ENCODE assay signal across 34 mouse cellular contexts in the genomic region with DNA sequence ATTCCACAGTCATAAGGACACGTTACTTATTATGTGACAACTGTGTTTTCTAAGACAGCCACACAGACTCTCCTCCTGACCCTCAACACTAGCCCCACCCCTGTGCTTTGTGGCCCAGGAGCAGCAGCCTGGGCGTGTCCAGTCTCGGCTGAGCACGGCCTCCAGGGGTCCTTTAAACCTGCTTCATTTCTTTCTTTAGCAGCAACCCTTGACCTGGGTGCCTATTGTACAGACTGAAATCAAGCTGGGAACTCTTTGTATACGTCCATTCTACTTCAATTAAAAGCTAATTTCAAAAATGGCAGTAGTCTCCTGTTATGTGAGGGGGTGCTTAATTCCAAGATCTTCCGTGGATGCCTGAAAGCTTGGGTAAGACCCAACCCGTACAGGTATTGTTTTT. TPM values are rescaled to one million over a fixed set of nuclear protein-coding genes. Genes with fewer than 3 reads are reported as not detected.
DNase-seq lines count a peak whose midpoint lies in the region; ATAC-seq and TF ChIP-seq lines count a peak whose summit lies in the region.
"Had no signal": no experiment of that assay in that cellular context is flagged by ENCODE, and none has a peak within 500 bp of the region (broad histone marks: within the 10 kb centered on the region; RNA-seq: fewer than 3 reads in every experiment).

No protein-coding gene starts in this region.

- no peaks in the 10 kb centered on the region for H3K27me3 ChIP-seq in hindbrain, embryonic 11.5 days (ENCODE audit: control insufficient read depth, insufficient read depth, low read length)
- no peaks in the 10 kb centered on the region for H3K27me3 ChIP-seq in hindbrain, embryonic 14.5 days (ENCODE audit: control insufficient read depth, insufficient read depth, low read length)
- H3K27me3 ChIP-seq in neural tube, embryonic 13.5 days, result no peaks in the 10 kb centered on the region
- H3K27me3 ChIP-seq in neural tube, embryonic 15.5 days (replicated peaks), result no peaks in the 10 kb centered on the region
- H3K27me3 ChIP-seq: lung, embryonic 15.5 days; stomach, embryonic 15.5 days had no signal

- no peaks in the 10 kb centered on the region for H3K36me3 ChIP-seq in hindbrain, embryonic 11.5 days (ENCODE audit: control insufficient read depth, insufficient read depth, low read length)
- no peaks in the 10 kb centered on the region for H3K36me3 ChIP-seq in hindbrain, embryonic 14.5 days (replicated peaks; ENCODE audit: control insufficient read depth, insufficient read depth)
- H3K36me3 ChIP-seq in neural tube, embryonic 13.5 days, result no peaks in the 10 kb centered on the region
- H3K36me3 ChIP-seq in neural tube, embryonic 15.5 days, result no peaks in the 10 kb centered on the region
- H3K36me3 ChIP-seq in ES-E14 (ENCODE audit: control insufficient read depth, insufficient read depth, low read length, poor library complexity, severe bottlenecking), result peaks cover 3% of the 10 kb centered on the region; the same call in 1 of the 2 replicates
- H3K36me3 ChIP-seq: embryonic facial prominence, embryonic 13.5 days; forebrain, embryonic 10.5 days; heart, embryonic 10.5 days; heart, embryonic 15.5 days; hindbrain, embryonic 12.5 days; limb, embryonic 13.5 days; lung, embryonic 15.5 days; midbrain, embryonic 10.5 days; stomach, embryonic 15.5 days had no signal

- peak; percentile 56 for ATAC-seq in hindbrain, embryonic 11.5 days (ENCODE audit: low FRiP score)
- no peak for ATAC-seq in hindbrain, embryonic 14.5 days (ENCODE audit: low FRiP score)
- no peak for ATAC-seq in neural tube, embryonic 13.5 days (ENCODE audit: low read depth)
- no peak for ATAC-seq in neural tube, embryonic 15.5 days (ENCODE audit: low FRiP score)
- ATAC-seq: activated CD4-positive, CD25-positive, alpha-beta regulatory T cell, adult 4 months had no signal

- in situ Hi-C loops in ES-E14 (cut with MboI; ENCODE audit: low sequenced_read_pairs in 2 of 2, unreplicated experiment in 2 of 2), result no loop called here

- no peak overlapping the region for H3K4me2 ChIP-seq in hindbrain, embryonic 11.5 days (replicated peaks; ENCODE audit: low read depth, low read length)
- no peak overlapping the region for H3K4me2 ChIP-seq in hindbrain, embryonic 14.5 days (replicated peaks)
- H3K4me2 ChIP-seq in neural tube, embryonic 13.5 days, result no peak overlapping the region
- no peak overlapping the region for H3K4me2 ChIP-seq in neural tube, embryonic 15.5 days
- H3K4me2 ChIP-seq: embryonic facial prominence, embryonic 13.5 days; heart, embryonic 15.5 days; liver, embryonic 11.5 days; lung, embryonic 15.5 days; stomach, embryonic 15.5 days had no signal

- no peak overlapping the region for H3K27ac ChIP-seq in hindbrain, embryonic 11.5 days (ENCODE audit: low read depth, low read length)
- H3K27ac ChIP-seq in hindbrain, embryonic 14.5 days, result no peak overlapping the region
- H3K27ac ChIP-seq in neural tube, embryonic 13.5 days (replicated peaks), result peak overlapping the region; percentile 73; the same call in 1 of the 2 replicates
- H3K27ac ChIP-seq in neural tube, embryonic 15.5 days (replicated peaks), result no peak overlapping the region
- peak overlapping the region; percentile 90; the same call in 1 of the 2 replicates for H3K27ac ChIP-seq in ES-E14 (ENCODE audit: insufficient read depth, low read depth, low read length, poor library complexity, severe bottlenecking)
- H3K27ac ChIP-seq: embryonic facial prominence, embryonic 13.5 days; forebrain, embryonic 10.5 days; heart, embryonic 10.5 days; heart, embryonic 15.5 days; hindbrain, embryonic 12.5 days; left cerebral cortex, adult 2 months; limb, embryonic 13.5 days; lung, embryonic 15.5 days; midbrain, embryonic 10.5 days; stomach, embryonic 15.5 days had no signal

- no peak overlapping the region for H3K9ac ChIP-seq in hindbrain, embryonic 11.5 days (ENCODE audit: low read depth, low read length)
- no peak overlapping the region for H3K9ac ChIP-seq in hindbrain, embryonic 14.5 days
- H3K9ac ChIP-seq in neural tube, embryonic 13.5 days, result no peak overlapping the region
- no peak overlapping the region for H3K9ac ChIP-seq in neural tube, embryonic 15.5 days (replicated peaks)
- H3K9ac ChIP-seq in ES-E14 (ENCODE audit: insufficient read depth, low read depth, low read length, poor library complexity, severe bottlenecking), result peak overlapping the region; percentile 10; the same call in 1 of the 2 replicates
- H3K9ac ChIP-seq: embryonic facial prominence, embryonic 13.5 days; heart, embryonic 15.5 days; hindbrain, embryonic 12.5 days; limb, embryonic 13.5 days; lung, embryonic 15.5 days; stomach, embryonic 15.5 days had no signal

- no peak for DNase-seq in hindbrain, embryonic 11.5 days (ENCODE audit: low spot score)
- DNase-seq in hindbrain, embryonic 14.5 days (ENCODE audit: low spot score), result no peak
- peak; percentile 76 for DNase-seq in ES-E14 (ENCODE audit: low read depth, low spot score)
- no peak for DNase-seq in kidney, postnatal 4 days
- DNase-seq: B cell, adult 2 months; cerebellum, adult 18-20 months; cerebellum, postnatal 10 days; gastrocnemius, postnatal 14 days; right cerebral cortex, postnatal 25 days had no signal

- H3K9me3 ChIP-seq in hindbrain, embryonic 11.5 days (ENCODE audit: control insufficient read depth, low read length), result no peaks in the 10 kb centered on the region
- H3K9me3 ChIP-seq in hindbrain, embryonic 14.5 days (ENCODE audit: control insufficient read depth, low read length), result no peaks in the 10 kb centered on the region
- no peaks in the 10 kb centered on the region for H3K9me3 ChIP-seq in neural tube, embryonic 13.5 days
- H3K9me3 ChIP-seq in neural tube, embryonic 15.5 days (replicated peaks), result no peaks in the 10 kb centered on the region
- no peaks in the 10 kb centered on the region for H3K9me3 ChIP-seq in ES-E14 (ENCODE audit: control insufficient read depth, insufficient read depth, low read depth, low read length)
- H3K9me3 ChIP-seq: embryonic facial prominence, embryonic 13.5 days; heart, embryonic 10.5 days; heart, embryonic 15.5 days; hindbrain, embryonic 12.5 days; lung, embryonic 15.5 days; midbrain, embryonic 10.5 days; stomach, embryonic 15.5 days had no signal

- H3K4me1 ChIP-seq in hindbrain, embryonic 11.5 days (replicated peaks; ENCODE audit: control insufficient read depth, insufficient read depth, low read length), result no peaks in the 10 kb centered on the region
- H3K4me1 ChIP-seq in hindbrain, embryonic 14.5 days (replicated peaks; ENCODE audit: control insufficient read depth, insufficient read depth, low read length), result no peaks in the 10 kb centered on the region
- peaks cover 14% of the 10 kb centered on the region; the same call in 1 of the 2 replicates for H3K4me1 ChIP-seq in neural tube, embryonic 13.5 days (replicated peaks)
- H3K4me1 ChIP-seq in neural tube, embryonic 15.5 days, result 0 out of 2 replicates have a peak, but pooled peaks cover 7% of the 10 kb centered on the region
- H3K4me1 ChIP-seq in ES-E14 (ENCODE audit: control insufficient read depth in 2 of 2, insufficient read depth in 2 of 2, low read length in 2 of 2, poor library complexity in 1 of 2), result peaks cover 0 to 5% of the 10 kb centered on the region in 2 experiments; a peak in 1 of 4 replicates
- H3K4me1 ChIP-seq: embryonic facial prominence, embryonic 13.5 days; heart, embryonic 10.5 days; heart, embryonic 15.5 days; limb, embryonic 13.5 days; lung, embryonic 15.5 days; stomach, embryonic 15.5 days had no signal

- no peak overlapping the region for H3K4me3 ChIP-seq in hindbrain, embryonic 11.5 days (ENCODE audit: low read depth, low read length)
- no peak overlapping the region for H3K4me3 ChIP-seq in hindbrain, embryonic 14.5 days (replicated peaks; ENCODE audit: low read length)
- no peak overlapping the region for H3K4me3 ChIP-seq in neural tube, embryonic 13.5 days
- H3K4me3 ChIP-seq in neural tube, embryonic 15.5 days (replicated peaks), result no peak overlapping the region
- H3K4me3 ChIP-seq in ES-E14 (ENCODE audit: insufficient read depth in 1 of 2, low read depth in 1 of 2, low read length in 2 of 2, poor library complexity in 1 of 2, severe bottlenecking in 1 of 2), result peak overlapping the region in 1 of 2 experiments; percentile 49; a peak in 2 of 4 replicates
- H3K4me3 ChIP-seq: embryonic facial prominence, embryonic 13.5 days; forebrain, embryonic 10.5 days; heart, embryonic 10.5 days; heart, embryonic 15.5 days; hindbrain, embryonic 12.5 days; left cerebral cortex, adult 2 months; limb, embryonic 13.5 days; lung, embryonic 15.5 days; midbrain, embryonic 10.5 days; stomach, embryonic 15.5 days had no signal

- WGBS in hindbrain, embryonic 11.5 days, result 35% methylated on average over 7 of the region's 7 CpGs
- 24% methylated on average over 7 of the region's 7 CpGs for WGBS in hindbrain, embryonic 14.5 days
- WGBS in neural tube, embryonic 13.5 days, result 29% methylated on average over 7 of the region's 7 CpGs
- WGBS in neural tube, embryonic 15.5 days, result 21% methylated on average over 7 of the region's 7 CpGs

TF ChIP-seq in ES-E14, 5 proteins besides CTCF, POLR2A, EP300 and RAD21:
- TF ChIP-seq CHD2 (IDR thresholded peaks at IDR 0.05; ENCODE audit: low read depth, low read length) (no peak), ZNF384 (IDR thresholded peaks at IDR 0.05; ENCODE audit: low read depth, low read length) (no peak), HCFC1 (IDR thresholded peaks at IDR 0.05; ENCODE audit: borderline replicate concordance, insufficient read depth, low read length) (no peak), ZC3H11A (IDR thresholded peaks at IDR 0.05; ENCODE audit: borderline replicate concordance, low read depth, low read length) (no peak), MAFK (IDR thresholded peaks at IDR 0.05; ENCODE audit: insufficient read depth, low read depth, low read length) (no peak)
TF ChIP-seq in ES-E14: peak in this region for 0.

RNA-seq across cellular contexts. Expression of gene Serpina3n, which starts 26.7 kb away (rescaled TPM):
- polyA plus RNA-seq in hindbrain, embryonic 11.5 days (2014; fragmentation: Nextera tagmentation; extraction: Ambion mirVana), result 0.08 TPM in 1 of 2 replicates, not detected in the other
- polyA plus RNA-seq in hindbrain, embryonic 14.5 days (2014; fragmentation: Nextera tagmentation; extraction: Ambion mirVana), result 1.5 and 1.6 TPM in 2 replicates
- 0.70 and 1.9 TPM in 2 replicates for polyA plus RNA-seq in neural tube, embryonic 13.5 days (2015; fragmentation: Nextera tagmentation; extraction: Ambion mirVana)
- 2.5 and 2.7 TPM in 2 replicates for polyA plus RNA-seq in neural tube, embryonic 15.5 days (2015; fragmentation: Nextera tagmentation; extraction: Ambion mirVana)
- 0.16 and 0.58 TPM in 2 replicates for total RNA-seq in ES-E14 (2012; rRNA removed)
- total RNA-seq: granulocyte monocyte progenitor cell, adult 5-6 weeks; megakaryocyte progenitor cell, adult 5-6 weeks had no signal
- polyA plus RNA-seq: activated CD4-positive, CD25-positive, alpha-beta regulatory T cell, adult 4 months; embryonic facial prominence, embryonic 13.5 days; forebrain, embryonic 10.5 days; kidney, embryonic 14.5 days; liver, embryonic 11.5 days; midbrain, embryonic 10.5 days; neural tube, embryonic 11.5 days; stomach, embryonic 15.5 days had no signal

RNA-seq across cellular contexts. Expression of gene Gsc, which starts 39.9 kb away (rescaled TPM):
- polyA plus RNA-seq in hindbrain, embryonic 11.5 days (2014; fragmentation: Nextera tagmentation; extraction: Ambion mirVana), result 0.48 and 0.85 TPM in 2 replicates
- polyA plus RNA-seq in hindbrain, embryonic 14.5 days (2014; fragmentation: Nextera tagmentation; extraction: Ambion mirVana), result not detected in 2 replicates
- not detected in 2 replicates for polyA plus RNA-seq in neural tube, embryonic 13.5 days (2015; fragmentation: Nextera tagmentation; extraction: Ambion mirVana)
- not detected in 2 replicates for polyA plus RNA-seq in neural tube, embryonic 15.5 days (2015; fragmentation: Nextera tagmentation; extraction: Ambion mirVana)
- total RNA-seq in ES-E14 (2012; rRNA removed), result 0.48 and 0.54 TPM in 2 replicates
- total RNA-seq: adrenal gland, adult 2 months; adrenal gland, postnatal 36 days; granulocyte monocyte progenitor cell, adult 5-6 weeks; layer of hippocampus, adult 18-20 months; layer of hippocampus, postnatal 10 days; left cerebral cortex, adult 2 months; left cerebral cortex, postnatal 36 days; megakaryocyte progenitor cell, adult 5-6 weeks had no signal
- polyA plus RNA-seq: activated CD4-positive, CD25-positive, alpha-beta regulatory T cell, adult 4 months; cortical plate, adult 2 months; kidney, embryonic 14.5 days; liver, embryonic 16.5 days had no signal

Comparison
In these comparisons a context has a peak if more than half of its experiments do, and no peak if none do; other contexts are left out.
1. H3K27ac ChIP-seq: peak in neural tube, embryonic 13.5 days (single experiment) and ES-E14 (single experiment); none in hindbrain, embryonic 11.5 days (single experiment), hindbrain, embryonic 14.5 days (single experiment) and neural tube, embryonic 15.5 days (single experiment).